Mouse (Mus musculus): Measurements from ENCODE around the gene Smim11.
A peak's percentile ranks its signal among the peaks of the same experiment; 100 is the strongest.

- 0 out of 2 replicates have a peak, but pooled peaks have one; percentile 2 for TF ChIP-seq CTCF (IDR thresholded peaks at IDR 0.05; ENCODE audit: low read depth)
- no peak for TF ChIP-seq EP300 (optimal IDR thresholded peaks at IDR 0.05)
These were observed 16.0 kb upstream of the Smim11 start for GRCm38 (mm10) chr16:92285068-92285467.

Measured in stomach, postnatal 0 days (tissue).